Mouse (Mus musculus) erythroblast, embryonic 14.5 days (primary cell): ENCODE results near the gene Slc12a6. TPM values are rescaled to one million over a fixed set of nuclear protein-coding genes. Genes with fewer than 3 reads are reported as not detected.
A peak's percentile ranks its signal among the peaks of the same experiment; 100 is the strongest.

Experiments
- H3K27me3 ChIP-seq: 2 replicates; pipeline ENCODE4 v1.6.1; 2012; ENCODE audit warnings: inconsistent platforms; ENCODE audit not compliant: control insufficient read depth
- H3K36me3 ChIP-seq: 2 replicates; pipeline ENCODE4 v1.6.1; 2012; ENCODE audit warnings: mild to moderate bottlenecking, inconsistent platforms; ENCODE audit not compliant: control insufficient read depth
- H3K4me1 ChIP-seq: 2 replicates; pipeline ENCODE4 v1.6.1; 2012; ENCODE audit warnings: inconsistent platforms; ENCODE audit not compliant: control insufficient read depth
- H3K4me3 ChIP-seq: replicated peaks from 2 replicates; pipeline ENCODE3; 2012; ENCODE audit warnings: moderate library complexity, mild to moderate bottlenecking, inconsistent platforms
- H3K9me3 ChIP-seq: 2 replicates; pipeline ENCODE4 v1.6.1; 2012; ENCODE audit warnings: low read length, inconsistent platforms, mixed read lengths; ENCODE audit not compliant: control insufficient read depth
- GATA1 ChIP-seq: IDR thresholded peaks from 2 replicates; pipeline ENCODE4 v1.6.1; 2012; ENCODE audit warnings: low read length, inconsistent platforms, mixed read lengths
- TAL1 ChIP-seq: IDR thresholded peaks from 3 replicates; pipeline ENCODE4 v1.6.1; 2012; ENCODE audit warnings: low read length, inconsistent platforms, mixed read lengths
- polyA plus RNA-seq: library from polyadenylated mRNA; stranded (reverse); fragments of >175 nt; gene quantifications from 2 replicates; pipeline ENCODE4 v1.2.3, GENCODE M21; 2012

Slc12a6 gene
- polyA plus RNA-seq, result 0.24 and 0.47 TPM in 2 replicates

DNA sequence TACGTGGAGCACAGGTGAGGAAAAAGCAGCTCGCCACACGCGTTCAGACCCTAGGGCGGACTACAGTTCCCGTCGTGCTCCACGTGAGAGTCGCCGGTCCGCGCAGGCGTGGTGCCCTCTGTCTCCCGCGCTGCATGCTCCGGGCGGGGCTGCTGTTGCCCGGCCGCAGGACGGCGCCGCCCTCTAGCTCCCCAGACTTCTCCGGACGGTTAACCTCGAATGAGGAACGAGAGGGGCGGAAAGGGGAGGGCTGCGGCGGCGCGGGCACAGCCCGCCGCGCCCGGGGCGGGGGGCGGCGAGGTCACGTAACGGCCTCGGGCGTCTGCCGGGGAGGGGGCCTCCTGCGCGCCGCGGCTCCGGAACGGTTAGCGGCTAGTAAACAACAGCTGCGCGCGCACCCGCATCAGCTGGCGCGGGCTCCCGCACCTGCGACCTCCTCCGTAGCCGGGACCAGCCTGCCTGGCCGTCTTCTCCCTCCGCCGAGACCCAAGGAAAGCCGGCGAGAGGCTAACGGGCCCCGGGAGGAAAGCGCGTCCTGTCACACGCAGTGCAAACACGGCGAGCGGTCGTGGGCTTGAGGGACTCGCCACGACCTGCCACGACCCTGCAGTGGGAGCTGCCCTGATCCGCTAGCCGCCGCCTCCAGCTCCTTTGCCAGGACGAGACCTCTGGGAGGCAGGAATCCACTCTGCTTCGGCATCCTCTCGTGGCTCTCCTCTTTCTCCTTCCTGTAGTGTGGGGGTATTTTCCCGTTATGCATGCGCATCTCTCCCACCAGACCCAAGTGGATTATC is at the start of gene Slc12a6:
Gene Slc12a6, plus strand, starts transcription at position 378 of the 794 bp plus-strand sequence.
- Histone ChIP-seq H3K4me1 (peaks cover 75% of the 10 kb centered on the region), H3K27me3 (no peaks in the 10 kb centered on the region), H3K36me3 (peaks cover 11% of the 10 kb centered on the region), H3K4me3 (peak within 1 kb of the TSS; percentile 100), H3K9me3 (no peaks in the 10 kb centered on the region)
- TF ChIP-seq TAL1 (no peak), GATA1 (no peak)

DNA sequence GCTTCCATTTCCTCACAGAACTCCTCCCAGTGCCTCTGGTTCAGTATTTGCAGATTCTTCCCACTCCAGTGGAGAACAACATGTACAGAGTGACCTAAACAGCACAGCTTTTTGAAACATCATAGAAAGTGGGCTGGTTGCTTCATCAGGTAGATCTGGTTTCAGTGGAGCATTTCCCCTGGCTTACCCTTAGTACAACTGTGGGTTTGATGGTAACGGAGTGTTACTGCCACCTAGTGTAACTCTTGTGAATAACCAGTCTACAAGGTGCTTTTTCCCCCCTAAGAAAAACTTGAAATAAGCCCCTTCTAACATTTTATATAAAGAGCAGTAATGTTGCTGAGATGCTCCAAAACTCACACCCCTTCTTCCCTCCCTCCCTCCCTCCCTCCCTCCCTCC is 49.6 kb upstream of the Slc12a6 start:
- H3K4me1 ChIP-seq, result no peaks in the 10 kb centered on the region
- H3K27me3 ChIP-seq, result no peaks in the 10 kb centered on the region
- TF ChIP-seq GATA1 (no peak), TAL1 (no peak)
- no peaks in the 10 kb centered on the region for H3K9me3 ChIP-seq
- H3K4me3 ChIP-seq, result no peak overlapping the region
- no peaks in the 10 kb centered on the region for H3K36me3 ChIP-seq

DNA sequence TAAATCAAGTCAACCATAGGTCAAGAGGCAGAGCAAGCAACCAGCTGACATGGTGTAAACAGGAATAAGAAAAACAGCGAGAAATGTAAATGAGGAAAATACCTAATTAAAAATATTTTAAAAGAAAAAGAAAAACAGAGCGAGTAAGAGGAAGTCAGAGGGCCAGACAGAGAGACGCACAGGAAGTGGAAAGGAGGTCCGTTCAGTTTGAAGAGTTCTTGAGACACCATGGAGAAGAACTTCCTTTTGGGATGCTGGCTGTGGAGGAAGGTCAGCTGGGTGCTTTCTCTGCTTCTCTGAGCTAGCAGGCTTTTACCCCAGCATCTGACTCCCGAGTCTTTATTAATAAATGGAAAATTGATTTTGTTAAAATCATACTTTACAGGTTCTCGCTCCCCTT is 48.0 kb upstream of the Slc12a6 start:
- TF ChIP-seq TAL1, result no peak
- TF ChIP-seq GATA1, result no peak
- no peaks in the 10 kb centered on the region for H3K36me3 ChIP-seq

DNA sequence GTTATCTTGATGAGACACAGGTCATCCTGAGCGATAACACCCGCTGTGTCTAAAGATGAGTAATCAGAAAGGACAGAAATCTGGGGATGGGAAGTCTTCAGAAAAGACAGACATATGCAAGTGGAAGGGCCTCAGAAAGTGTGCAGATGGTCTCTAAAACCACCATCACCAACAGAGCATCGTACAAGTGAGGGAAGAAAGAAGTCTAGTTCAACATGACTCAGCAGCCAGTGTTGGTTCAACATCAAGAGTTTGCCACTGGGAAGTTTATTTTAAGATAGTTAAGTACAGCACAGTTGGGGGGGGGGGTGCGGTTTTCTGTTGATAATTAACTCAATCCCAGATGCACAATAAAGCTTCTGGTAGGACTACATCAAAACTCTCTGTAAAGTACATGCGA is 44.7 kb upstream of the Slc12a6 start:
- Histone ChIP-seq H3K36me3 (no peaks in the 10 kb centered on the region), H3K4me3 (no peak overlapping the region), H3K27me3 (no peaks in the 10 kb centered on the region), H3K4me1 (no peaks in the 10 kb centered on the region), H3K9me3 (no peaks in the 10 kb centered on the region)
- no peak for TF ChIP-seq GATA1
- no peak for TF ChIP-seq TAL1

More for the DNA sequence above, 48.0 kb upstream of the Slc12a6 start:
- no peaks in the 10 kb centered on the region for H3K4me1 ChIP-seq
- H3K9me3 ChIP-seq, result no peaks in the 10 kb centered on the region
- H3K4me3 ChIP-seq, result no peak overlapping the region
- no peaks in the 10 kb centered on the region for H3K27me3 ChIP-seq

DNA sequence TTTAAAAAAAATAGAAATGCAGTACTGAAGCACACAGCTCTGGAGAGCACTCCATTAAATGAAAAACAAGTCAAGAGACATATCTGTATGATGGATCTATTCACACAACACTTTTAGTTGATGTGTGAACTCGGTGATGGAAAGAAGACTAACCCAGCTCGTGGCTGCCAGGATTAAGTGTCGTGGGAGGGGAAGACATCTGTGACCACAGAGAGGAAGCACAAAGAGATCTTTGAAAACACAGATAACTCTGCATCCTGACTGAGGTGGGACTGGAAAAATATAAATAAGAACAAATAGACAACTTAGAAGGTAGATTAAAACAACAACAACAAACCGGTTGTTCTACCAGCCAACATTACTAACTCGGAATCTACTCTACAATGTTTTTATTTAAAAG is 43.0 kb upstream of the Slc12a6 start:
- TF ChIP-seq TAL1 (no peak), GATA1 (no peak)
- Histone ChIP-seq H3K4me1 (no peaks in the 10 kb centered on the region), H3K9me3 (no peaks in the 10 kb centered on the region), H3K36me3 (no peaks in the 10 kb centered on the region), H3K27me3 (no peaks in the 10 kb centered on the region), H3K4me3 (no peak overlapping the region)

DNA sequence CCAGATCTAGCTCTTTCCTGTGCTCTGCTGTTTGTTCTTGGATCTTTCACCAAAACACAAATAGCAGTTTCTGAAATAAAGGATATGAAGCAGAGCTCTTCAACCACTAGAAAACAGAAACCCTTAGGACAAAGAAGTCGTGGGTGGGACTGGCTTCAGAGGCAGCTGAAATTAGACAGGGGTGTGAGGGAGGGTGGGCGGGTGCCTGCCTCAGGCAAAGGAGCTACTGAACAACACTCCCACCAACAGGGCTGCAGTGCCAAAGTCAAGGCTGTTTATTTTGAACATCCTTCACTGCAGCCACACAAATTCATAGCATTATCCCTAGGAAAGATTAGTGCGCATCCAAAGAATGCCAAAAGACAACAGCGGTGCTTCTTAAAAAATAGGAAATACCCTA is 41.3 kb upstream of the Slc12a6 start:
- TF ChIP-seq TAL1 (no peak), GATA1 (no peak)
- H3K27me3 ChIP-seq, result no peaks in the 10 kb centered on the region
- H3K4me1 ChIP-seq, result no peaks in the 10 kb centered on the region

DNA sequence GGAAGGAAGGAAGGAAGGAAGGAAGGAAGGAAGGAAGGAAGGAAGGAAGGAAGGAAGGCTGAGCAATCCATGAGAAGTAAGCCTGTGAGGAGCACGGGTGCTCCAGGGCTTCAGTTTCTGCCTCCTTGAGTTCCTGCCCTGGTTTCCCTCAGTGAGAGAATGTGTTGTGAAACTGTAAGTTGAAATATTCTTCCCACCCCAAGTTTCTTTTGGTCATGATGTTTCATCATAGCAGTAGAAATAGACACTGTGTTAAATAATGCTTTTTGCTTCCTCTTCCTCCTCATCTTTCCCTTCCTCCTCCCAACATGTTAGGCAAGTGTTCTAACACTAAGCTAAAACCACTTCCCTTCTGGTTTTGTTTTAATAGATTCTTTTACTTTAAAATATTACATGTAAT is 33.0 kb upstream of the Slc12a6 start:
- Histone ChIP-seq H3K4me1 (no peaks in the 10 kb centered on the region), H3K27me3 (no peaks in the 10 kb centered on the region), H3K9me3 (no peaks in the 10 kb centered on the region), H3K4me3 (no peak overlapping the region), H3K36me3 (no peaks in the 10 kb centered on the region)
- no peak for TF ChIP-seq TAL1
- TF ChIP-seq GATA1, result no peak

More for the DNA sequence above, 41.3 kb upstream of the Slc12a6 start:
- Histone ChIP-seq H3K4me3 (no peak overlapping the region), H3K36me3 (no peaks in the 10 kb centered on the region), H3K9me3 (no peaks in the 10 kb centered on the region)

DNA sequence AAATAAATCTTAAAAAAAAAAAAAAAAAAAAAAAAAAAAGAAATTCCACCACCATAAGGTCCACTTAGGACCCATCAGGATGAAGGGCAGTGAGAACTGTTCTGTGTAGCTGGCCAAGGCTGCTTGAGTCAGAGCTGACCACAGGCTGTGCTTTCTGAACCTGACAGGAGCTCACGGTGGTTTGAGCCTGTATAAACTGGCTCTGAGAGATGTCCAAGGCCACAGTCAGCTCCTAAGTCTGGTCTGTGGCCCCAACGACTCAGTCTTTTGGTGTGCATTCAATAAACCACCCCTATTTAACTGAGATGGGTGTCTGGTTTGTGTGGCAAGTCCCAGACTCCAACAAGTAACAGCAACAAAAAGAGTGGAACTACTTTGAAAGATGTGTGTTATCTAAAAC is 29.0 kb upstream of the Slc12a6 start:
- H3K4me3 ChIP-seq, result no peak overlapping the region
- H3K9me3 ChIP-seq, result no peaks in the 10 kb centered on the region
- H3K27me3 ChIP-seq, result peaks cover 27% of the 10 kb centered on the region
- TF ChIP-seq GATA1 (no peak), TAL1 (no peak)
- no peaks in the 10 kb centered on the region for H3K36me3 ChIP-seq
- H3K4me1 ChIP-seq, result peaks cover 23% of the 10 kb centered on the region

DNA sequence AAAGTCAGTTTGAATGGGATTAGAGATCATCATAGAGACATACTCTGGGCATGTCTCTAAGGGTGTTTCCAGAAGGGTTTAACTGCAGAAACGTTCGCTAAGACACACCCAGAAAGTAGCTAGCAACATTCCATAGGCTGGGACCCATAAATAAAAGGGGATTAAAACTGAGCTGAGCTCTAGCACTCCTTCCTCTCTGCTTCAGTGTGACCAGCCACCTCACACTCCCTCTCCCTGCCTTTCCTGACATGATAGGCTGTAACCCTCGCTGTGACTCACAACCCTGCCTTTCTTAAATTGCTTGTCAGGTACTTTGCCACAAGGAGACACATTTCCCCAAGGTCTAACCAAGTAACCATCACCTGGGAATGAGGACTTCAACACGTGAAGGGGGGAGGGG is 27.6 kb upstream of the Slc12a6 start:
- peaks cover 28% of the 10 kb centered on the region for H3K27me3 ChIP-seq
- H3K4me3 ChIP-seq, result no peak overlapping the region
- H3K9me3 ChIP-seq, result no peaks in the 10 kb centered on the region
- no peaks in the 10 kb centered on the region for H3K36me3 ChIP-seq
- peaks cover 23% of the 10 kb centered on the region for H3K4me1 ChIP-seq
- no peak for TF ChIP-seq GATA1
- TF ChIP-seq TAL1, result no peak
